Mouse (Mus musculus) erythroblast, embryonic 14.5 days (primary cell): Measurements from ENCODE around the gene Ube4a. TPM values are rescaled to one million over a fixed set of nuclear protein-coding genes. Genes with fewer than 3 reads are reported as not detected.

Source experiments
- H3K27me3 ChIP-seq: 2 replicates; pipeline ENCODE4 v1.6.1; 2012; ENCODE audit warnings: inconsistent platforms; ENCODE audit not compliant: control insufficient read depth
- H3K36me3 ChIP-seq: 2 replicates; pipeline ENCODE4 v1.6.1; 2012; ENCODE audit warnings: mild to moderate bottlenecking, inconsistent platforms; ENCODE audit not compliant: control insufficient read depth
- H3K4me1 ChIP-seq: 2 replicates; pipeline ENCODE4 v1.6.1; 2012; ENCODE audit warnings: inconsistent platforms; ENCODE audit not compliant: control insufficient read depth
- H3K4me3 ChIP-seq: replicated peaks from 2 replicates; pipeline ENCODE3; 2012; ENCODE audit warnings: moderate library complexity, mild to moderate bottlenecking, inconsistent platforms
- H3K9me3 ChIP-seq: 2 replicates; pipeline ENCODE4 v1.6.1; 2012; ENCODE audit warnings: low read length, inconsistent platforms, mixed read lengths; ENCODE audit not compliant: control insufficient read depth
- GATA1 ChIP-seq: IDR thresholded peaks from 2 replicates; pipeline ENCODE4 v1.6.1; 2012; ENCODE audit warnings: low read length, inconsistent platforms, mixed read lengths
- TAL1 ChIP-seq: IDR thresholded peaks from 3 replicates; pipeline ENCODE4 v1.6.1; 2012; ENCODE audit warnings: low read length, inconsistent platforms, mixed read lengths
- polyA plus RNA-seq: library from polyadenylated mRNA; stranded (reverse); fragments of >175 nt; gene quantifications from 2 replicates; pipeline ENCODE4 v1.2.3, GENCODE M21; 2012

The Ube4a gene
- polyA plus RNA-seq, 1 experiment: 0.31 TPM

DNA sequence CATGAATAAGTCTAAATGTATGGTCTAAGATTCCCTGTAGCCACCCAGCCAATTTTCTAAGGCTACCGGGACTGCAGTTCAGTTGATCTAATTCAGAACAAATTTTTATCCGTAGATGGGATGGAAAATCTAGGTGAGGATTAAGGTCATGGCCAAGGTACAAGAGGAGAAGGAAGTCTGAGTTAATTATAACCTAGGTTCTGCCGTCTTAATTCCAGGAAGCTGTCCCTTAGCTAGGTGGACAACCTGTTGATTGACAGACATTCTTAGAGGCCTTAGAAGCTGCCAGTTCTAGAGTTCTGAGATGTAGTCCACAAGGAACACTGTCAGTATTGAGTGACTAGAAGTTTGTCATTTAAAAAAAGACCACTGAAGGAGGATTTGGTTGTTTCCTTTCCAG is 65.7 kb downstream of the Ube4a start:
- H3K27me3 ChIP-seq: no peaks in the 10 kb centered on the region
- peaks cover 3% of the 10 kb centered on the region; the same call in 1 of the 2 replicates for H3K9me3 ChIP-seq
- TF ChIP-seq TAL1: no peak
- TF ChIP-seq GATA1: no peak
- H3K4me1 ChIP-seq: no peaks in the 10 kb centered on the region; the same call in 1 of the 2 replicates
- no peaks in the 10 kb centered on the region for H3K36me3 ChIP-seq
- no peak overlapping the region for H3K4me3 ChIP-seq

DNA sequence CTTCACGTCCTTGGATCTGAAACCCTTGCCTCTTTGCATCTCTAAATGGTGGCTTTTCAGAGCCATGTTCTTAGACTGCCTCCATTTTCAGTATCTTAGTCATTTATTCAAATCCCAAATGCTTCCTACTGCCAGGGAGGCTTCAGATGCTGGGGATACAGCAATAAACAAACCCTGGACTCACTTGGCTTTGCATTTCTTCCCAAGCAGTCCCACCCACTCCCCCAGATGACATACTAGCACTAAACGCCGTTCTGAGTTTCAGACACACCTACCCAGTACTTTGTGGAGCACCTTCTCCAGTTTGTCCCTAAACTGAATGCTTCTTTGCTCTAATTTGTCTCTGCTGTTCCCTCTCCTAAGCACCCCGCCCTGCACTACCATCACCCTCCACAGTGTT is 68.4 kb downstream of the Ube4a start:
- TF ChIP-seq GATA1 (no peak), TAL1 (no peak)
- no peak overlapping the region for H3K4me3 ChIP-seq
- H3K4me1 ChIP-seq: peaks cover 9% of the 10 kb centered on the region
- no peaks in the 10 kb centered on the region for H3K9me3 ChIP-seq
- no peaks in the 10 kb centered on the region for H3K36me3 ChIP-seq
- no peaks in the 10 kb centered on the region for H3K27me3 ChIP-seq

DNA sequence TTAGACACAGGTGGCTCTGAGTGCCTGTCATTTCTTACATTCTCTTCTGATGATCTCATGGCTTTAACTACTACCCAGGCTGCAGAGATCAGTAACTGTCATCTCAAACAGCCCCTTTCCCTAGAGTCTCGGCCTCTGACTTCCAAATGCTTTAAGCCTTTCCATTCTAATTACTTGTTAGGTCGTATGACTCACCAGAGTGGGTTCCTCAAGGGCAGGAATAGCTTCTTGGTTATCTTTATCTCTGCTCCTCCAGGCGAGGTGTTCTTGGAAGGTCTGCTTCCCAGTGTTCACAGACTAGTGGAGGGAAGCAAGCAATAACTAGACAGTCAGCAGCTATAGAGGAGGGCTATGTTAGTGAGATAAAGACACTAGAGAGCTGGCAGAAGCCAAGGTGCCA is 72.7 kb downstream of the Ube4a start:
- peaks cover 9% of the 10 kb centered on the region for H3K27me3 ChIP-seq
- H3K4me3 ChIP-seq: no peak overlapping the region
- no peaks in the 10 kb centered on the region for H3K36me3 ChIP-seq
- peaks cover 13% of the 10 kb centered on the region for H3K4me1 ChIP-seq
- TF ChIP-seq TAL1 (no peak), GATA1 (no peak)
- no peaks in the 10 kb centered on the region for H3K9me3 ChIP-seq

DNA sequence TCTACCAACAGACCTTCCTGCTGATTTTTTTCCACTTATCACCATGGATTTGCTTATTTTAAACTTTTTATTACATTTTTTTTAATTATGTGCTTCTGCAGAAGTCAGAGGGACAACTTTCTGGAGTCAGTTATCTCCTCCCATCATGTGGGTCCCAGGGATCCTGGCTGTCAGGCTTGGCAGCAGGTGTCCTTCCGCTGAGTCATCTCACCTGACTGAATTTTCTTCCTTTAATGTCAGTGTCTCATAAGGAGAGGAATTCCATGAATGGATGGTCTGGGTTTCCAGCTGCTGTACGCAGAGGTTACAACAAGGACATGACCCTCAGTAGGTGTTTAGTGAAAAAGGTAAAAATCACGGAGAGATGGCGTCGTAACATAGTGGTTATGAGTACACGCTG is 74.2 kb downstream of the Ube4a start:
- TF ChIP-seq GATA1 (no peak), TAL1 (no peak)
- Histone ChIP-seq H3K27me3 (peaks cover 21% of the 10 kb centered on the region), H3K4me1 (peaks cover 13% of the 10 kb centered on the region), H3K4me3 (no peak overlapping the region), H3K9me3 (no peaks in the 10 kb centered on the region), H3K36me3 (no peaks in the 10 kb centered on the region)

DNA sequence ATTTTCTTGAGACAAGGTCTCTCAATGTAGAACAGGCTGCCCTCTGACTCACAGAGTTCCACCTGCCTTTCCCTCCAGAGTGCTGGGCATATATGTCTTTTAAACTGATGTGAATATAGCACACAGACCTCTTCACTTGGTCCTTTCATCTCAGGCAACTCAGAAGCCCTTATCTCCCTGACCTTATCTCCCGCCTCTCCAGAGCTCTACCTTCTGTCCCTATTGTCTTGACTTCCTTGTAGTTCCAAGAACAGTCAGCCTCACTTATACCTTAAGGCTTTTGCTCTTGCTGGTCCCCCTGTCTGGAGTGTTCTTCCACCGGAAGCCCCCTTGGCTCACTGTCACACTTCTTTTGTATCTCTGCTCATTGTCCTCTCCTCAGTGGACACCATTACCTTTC is 75.3 kb downstream of the Ube4a start:
- Histone ChIP-seq H3K4me1 (peaks cover 13% of the 10 kb centered on the region), H3K4me3 (no peak overlapping the region), H3K36me3 (no peaks in the 10 kb centered on the region), H3K27me3 (peaks cover 31% of the 10 kb centered on the region), H3K9me3 (no peaks in the 10 kb centered on the region)
- TF ChIP-seq TAL1 (no peak), GATA1 (no peak)

DNA sequence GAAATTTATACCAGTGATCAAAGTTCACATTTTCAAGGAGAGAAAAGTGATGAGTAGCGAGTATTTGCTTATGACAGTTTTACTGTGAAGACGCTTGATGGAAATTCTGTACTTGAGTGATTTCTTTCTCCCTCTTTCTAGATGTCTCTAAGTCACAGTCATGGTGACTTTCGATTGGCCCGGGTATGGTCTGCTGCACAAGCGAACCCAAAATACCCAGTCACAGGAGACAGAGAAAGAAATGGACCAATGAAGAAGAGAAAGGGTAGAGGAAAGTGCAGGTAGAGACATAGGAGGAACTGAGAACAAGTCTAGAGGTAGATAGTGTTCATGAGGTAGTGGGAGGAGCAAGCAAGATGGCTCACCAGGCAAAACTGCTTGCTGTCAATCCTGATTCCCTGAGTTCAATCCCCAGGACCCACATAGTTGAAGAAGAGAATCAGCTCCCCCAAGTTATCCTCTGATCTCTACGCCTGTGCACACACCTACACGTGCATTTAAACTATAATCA is 77.2 kb downstream of the Ube4a start:
- H3K9me3 ChIP-seq: no peaks in the 10 kb centered on the region
- H3K4me3 ChIP-seq: no peak overlapping the region
- H3K4me1 ChIP-seq: peaks cover 14% of the 10 kb centered on the region
- H3K36me3 ChIP-seq: no peaks in the 10 kb centered on the region
- H3K27me3 ChIP-seq: peaks cover 49% of the 10 kb centered on the region
- TF ChIP-seq GATA1: no peak
- no peak for TF ChIP-seq TAL1

DNA sequence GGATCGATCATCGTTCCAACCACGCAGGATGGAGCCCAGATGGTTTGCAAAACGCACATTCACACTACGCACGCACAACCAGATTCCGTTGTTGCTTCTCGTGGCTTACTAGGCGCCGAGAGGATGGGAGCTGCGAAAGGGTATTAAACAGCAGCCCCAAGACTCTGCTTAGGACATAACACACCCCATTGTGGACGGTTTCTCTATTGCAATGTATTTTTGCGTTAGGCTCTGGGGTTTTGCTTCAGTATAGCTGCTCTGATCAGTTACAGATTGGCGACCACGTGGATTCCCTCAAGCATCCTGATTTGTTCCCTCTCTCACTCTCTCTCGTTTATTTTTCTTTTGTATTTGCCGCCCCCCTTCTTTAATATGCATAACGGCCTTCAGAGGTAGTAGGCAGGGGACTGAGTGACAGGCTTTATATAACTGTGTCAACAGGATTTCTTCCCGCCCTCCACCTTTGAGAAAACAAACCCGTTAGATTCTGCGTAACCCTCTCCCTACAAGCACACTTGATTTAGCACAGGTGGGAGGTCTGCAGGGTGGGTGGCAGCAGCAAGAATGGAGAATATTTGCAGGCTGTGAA is 82.3 kb downstream of the Ube4a start:
- H3K27me3 ChIP-seq: peaks cover 52% of the 10 kb centered on the region
- H3K9me3 ChIP-seq: no peaks in the 10 kb centered on the region
- H3K4me1 ChIP-seq: peaks cover 37% of the 10 kb centered on the region
- H3K36me3 ChIP-seq: peaks cover 2% of the 10 kb centered on the region
- TF ChIP-seq TAL1 (no peak), GATA1 (no peak)
- peak overlapping the region; percentile 95 for H3K4me3 ChIP-seq

DNA sequence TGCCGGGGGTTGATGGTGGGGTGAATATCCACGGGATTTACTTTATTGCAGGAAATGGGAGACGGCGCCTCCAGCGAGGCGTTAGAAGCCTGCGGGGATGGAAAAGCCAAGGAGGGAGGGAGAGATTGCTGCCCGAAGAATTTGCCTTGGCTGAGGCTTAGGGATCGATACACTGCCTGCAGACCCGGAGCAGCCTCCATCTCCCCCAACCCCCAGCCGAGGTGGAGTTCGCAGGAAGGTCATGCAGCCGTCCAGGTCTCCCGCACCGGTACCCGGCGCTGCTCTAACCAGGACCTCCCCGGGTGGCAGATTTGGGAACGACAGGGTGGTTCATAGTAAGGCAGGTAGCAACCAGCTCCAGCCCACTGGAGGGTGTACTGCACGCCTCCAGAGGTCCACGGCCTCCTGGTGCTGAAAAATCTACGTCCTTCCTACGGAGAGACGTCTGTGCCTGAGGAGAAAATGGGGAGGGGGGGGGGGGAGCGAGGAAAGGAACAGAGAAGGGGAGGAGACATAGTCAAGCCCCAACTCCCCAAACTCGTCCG is 82.9 kb downstream of the Ube4a start:
- Histone ChIP-seq H3K27me3 (peaks cover 50% of the 10 kb centered on the region), H3K4me3 (peak overlapping the region; percentile 95), H3K9me3 (no peaks in the 10 kb centered on the region), H3K36me3 (peaks cover 7% of the 10 kb centered on the region), H3K4me1 (peaks cover 37% of the 10 kb centered on the region)
- TF ChIP-seq GATA1 (no peak), TAL1 (no peak)

DNA sequence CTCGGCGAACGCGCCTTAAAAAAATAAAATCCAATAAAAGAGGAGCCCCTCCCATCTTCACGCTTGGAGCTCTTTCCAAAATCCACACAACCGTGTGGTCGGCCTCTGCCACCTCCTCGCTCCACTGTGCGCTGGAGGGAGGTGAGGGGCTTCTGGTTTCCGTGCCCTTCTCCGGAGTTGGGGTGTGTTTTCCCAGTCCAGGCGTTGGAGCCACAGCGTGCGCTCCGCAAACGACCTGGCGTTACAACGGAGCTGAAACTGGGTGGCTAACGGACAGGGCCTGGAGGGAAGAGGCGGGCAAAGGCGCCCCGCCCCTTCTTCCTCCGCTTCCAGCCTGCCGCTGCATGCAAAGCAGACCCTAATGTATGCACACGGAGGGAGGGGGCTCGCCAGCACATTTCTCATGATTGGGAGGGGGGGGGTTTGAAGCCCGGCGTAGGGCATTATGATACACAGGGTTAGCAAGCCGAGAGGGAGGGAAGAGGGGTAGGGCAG is 83.4 kb downstream of the Ube4a start:
- TF ChIP-seq TAL1: no peak
- TF ChIP-seq GATA1: no peak
- H3K27me3 ChIP-seq: peaks cover 47% of the 10 kb centered on the region
- peak overlapping the region; percentile 95 for H3K4me3 ChIP-seq
- peaks cover 41% of the 10 kb centered on the region for H3K4me1 ChIP-seq
- H3K9me3 ChIP-seq: no peaks in the 10 kb centered on the region
- peaks cover 12% of the 10 kb centered on the region for H3K36me3 ChIP-seq
